Mouse (Mus musculus) forebrain, embryonic 12.5 days (tissue): Measurements from ENCODE around the gene Zbtb45. TPM values are rescaled to one million over a fixed set of nuclear protein-coding genes. Genes with fewer than 3 reads are reported as not detected.

Experiments used
- ATAC-seq: fragments of 200-750 bp; cut with Nextera tagmentation; 2 replicates; pipeline ENCODE4 v1.8.0; 2017; ENCODE audit warnings: moderate TSS enrichment; ENCODE audit not compliant: low FRiP score
- H3K27ac ChIP-seq: fragments of 300-500 bp; sonication (generic); 2 replicates; pipeline ENCODE4 v1.5.1; 2016; ENCODE audit warnings: mild to moderate bottlenecking
- H3K27me3 ChIP-seq: fragments of 300-500 bp; sonication (generic); 2 replicates; pipeline ENCODE4 v1.6.1; 2016; ENCODE audit warnings: mild to moderate bottlenecking
- H3K36me3 ChIP-seq: fragments of 300-500 bp; sonication (generic); replicated peaks from 2 replicates; pipeline ENCODE4 v1.6.1; 2016; ENCODE audit warnings: mild to moderate bottlenecking
- H3K4me1 ChIP-seq: fragments of 300-500 bp; sonication (generic); 2 replicates; pipeline ENCODE4 v1.6.1; 2016
- H3K4me2 ChIP-seq: fragments of 300-500 bp; sonication (generic); 2 replicates; pipeline ENCODE4 v1.6.1; 2016; ENCODE audit warnings: mild to moderate bottlenecking, moderate library complexity
- H3K4me3 ChIP-seq: fragments of 300-500 bp; sonication (generic); replicated peaks from 2 replicates; pipeline ENCODE4 v1.5.1; 2016; ENCODE audit warnings: mild to moderate bottlenecking
- H3K9ac ChIP-seq: fragments of 300-500 bp; sonication (generic); 2 replicates; pipeline ENCODE4 v1.6.1; 2016; ENCODE audit warnings: mild to moderate bottlenecking
- H3K9me3 ChIP-seq: fragments of 300-500 bp; sonication (generic); 2 replicates; pipeline ENCODE4 v1.6.1; 2016
- WGBS: fragments of 180-500 bp; shearing (Covaris S2); methylation state at CpG from one replicate; pipeline ENCODE4 v1.1.7; 2016; 5-methylcytosine and 5-hydroxymethylcytosine counted together
- polyA plus RNA-seq: library from polyadenylated mRNA; unstranded; fragments of >200 nt; fragmentation: Nextera tagmentation; extraction: Ambion mirVana; gene quantifications from 2 replicates; pipeline ENCODE4 v1.2.1, GENCODE M21; 2016

Gene Zbtb45
- polyA plus RNA-seq, 1 experiment from 2014 or later: 34.9 TPM

- 0 out of 2 replicates have a peak overlapping the region, but pooled peaks have one; percentile 36 for H3K27ac ChIP-seq
- peaks cover 13% of the 10 kb centered on the region for H3K27me3 ChIP-seq
- peak overlapping the region; percentile 54; the same call in 1 of the 2 replicates for H3K9ac ChIP-seq
- H3K36me3 ChIP-seq: peaks cover 33% of the 10 kb centered on the region
- WGBS: 45% methylated on average over 57 of the region's 57 CpGs
- H3K4me1 ChIP-seq: peaks cover 28% of the 10 kb centered on the region
- no peak for ATAC-seq
- H3K9me3 ChIP-seq: no peaks in the 10 kb centered on the region
- H3K4me2 ChIP-seq: peak overlapping the region; percentile 25; the same call in 1 of the 2 replicates
- H3K4me3 ChIP-seq: peak overlapping the region; percentile 13
These were observed 2.3 kb downstream of the Zbtb45 start for GRCm38 (mm10) chr7:13007341-13008092.

- no peak for ATAC-seq
- Histone ChIP-seq H3K4me1 (peaks cover 28% of the 10 kb centered on the region), H3K36me3 (peaks cover 33% of the 10 kb centered on the region), H3K27ac (no peak overlapping the region), H3K9ac (no peak overlapping the region), H3K4me3 (no peak overlapping the region), H3K9me3 (no peaks in the 10 kb centered on the region), H3K27me3 (peaks cover 13% of the 10 kb centered on the region), H3K4me2 (no peak overlapping the region)
- 90% methylated on average over 10 of the region's 10 CpGs for WGBS
These were observed 3.3 kb downstream of the Zbtb45 start for GRCm38 (mm10) chr7:13006531-13006930.

GRCm38 (mm10) chr7:13006011-13006410 lies 3.8 kb downstream of the Zbtb45 start:
- no peaks in the 10 kb centered on the region for H3K9me3 ChIP-seq
- WGBS: 91% methylated on average over 17 of the region's 17 CpGs
- ATAC-seq: no peak

GRCm38 (mm10) chr7:13003380-13003779 lies 6.5 kb downstream of the Zbtb45 start:
- H3K9ac ChIP-seq: no peak overlapping the region
- H3K9me3 ChIP-seq: no peaks in the 10 kb centered on the region
- peaks cover 33% of the 10 kb centered on the region for H3K36me3 ChIP-seq
- H3K4me3 ChIP-seq: no peak overlapping the region
- H3K27me3 ChIP-seq: peaks cover 13% of the 10 kb centered on the region
- no peak overlapping the region for H3K4me2 ChIP-seq
- 79% methylated on average over 5 of the region's 5 CpGs for WGBS
- peaks cover 15% of the 10 kb centered on the region for H3K4me1 ChIP-seq
- ATAC-seq: no peak
- no peak overlapping the region for H3K27ac ChIP-seq

More at GRCm38 (mm10) chr7:13006011-13006410, 3.8 kb downstream of the Zbtb45 start:
- H3K4me2 ChIP-seq: no peak overlapping the region
- H3K27ac ChIP-seq: no peak overlapping the region
- peaks cover 28% of the 10 kb centered on the region for H3K4me1 ChIP-seq
- H3K27me3 ChIP-seq: peaks cover 13% of the 10 kb centered on the region
- no peak overlapping the region for H3K9ac ChIP-seq
- peaks cover 33% of the 10 kb centered on the region for H3K36me3 ChIP-seq
- H3K4me3 ChIP-seq: no peak overlapping the region

GRCm38 (mm10) chr7:13001584-13001983 lies 8.2 kb downstream of the Zbtb45 start:
- Histone ChIP-seq H3K27ac (no peak overlapping the region), H3K4me1 (no peaks in the 10 kb centered on the region), H3K27me3 (no peaks in the 10 kb centered on the region), H3K9ac (no peak overlapping the region), H3K9me3 (no peaks in the 10 kb centered on the region), H3K4me2 (no peak overlapping the region), H3K36me3 (peaks cover 19% of the 10 kb centered on the region), H3K4me3 (no peak overlapping the region)
- WGBS: 90% methylated on average over 1 of the region's 1 CpGs
- ATAC-seq: no peak

GRCm38 (mm10) chr7:12998851-12999250 lies 11.0 kb downstream of the Zbtb45 start, which contains the start of gene Trim28:
Gene Trim28, plus strand, starts transcription at chr7:12999114.
- Histone ChIP-seq H3K9me3 (no peaks in the 10 kb centered on the region), H3K36me3 (no peaks in the 10 kb centered on the region; the same call in 1 of the 2 replicates), H3K4me1 (no peaks in the 10 kb centered on the region), H3K4me3 (no peak within 1 kb of the TSS), H3K9ac (no peak within 1 kb of the TSS), H3K27me3 (0 out of 2 replicates have a peak, but pooled peaks cover 4% of the 10 kb centered on the region), H3K27ac (no peak within 1 kb of the TSS), H3K4me2 (no peak within 1 kb of the TSS)
- ATAC-seq: no peak
- WGBS: 72% methylated on average over 3 of the region's 3 CpGs

GRCm38 (mm10) chr7:12998053-12998452 lies 11.8 kb downstream of the Zbtb45 start, which contains the start of gene Slc27a5:
Gene Slc27a5, minus strand, starts transcription at chr7:12998192.
- no peaks in the 10 kb centered on the region for H3K9me3 ChIP-seq
- 0 out of 2 replicates have a peak, but pooled peaks cover 4% of the 10 kb centered on the region for H3K27me3 ChIP-seq
- WGBS: 76% methylated on average over 5 of the region's 5 CpGs
- no peak within 1 kb of the TSS for H3K27ac ChIP-seq
- no peaks in the 10 kb centered on the region for H3K4me1 ChIP-seq
- no peak for ATAC-seq
- no peak within 1 kb of the TSS for H3K9ac ChIP-seq
- H3K4me2 ChIP-seq: no peak within 1 kb of the TSS
- H3K36me3 ChIP-seq: no peaks in the 10 kb centered on the region; the same call in 1 of the 2 replicates
- no peak within 1 kb of the TSS for H3K4me3 ChIP-seq

- Histone ChIP-seq H3K9me3 (no peaks in the 10 kb centered on the region), H3K27ac (no peak overlapping the region), H3K4me3 (no peak overlapping the region), H3K27me3 (0 out of 2 replicates have a peak, but pooled peaks cover 4% of the 10 kb centered on the region), H3K9ac (no peak overlapping the region), H3K4me1 (no peaks in the 10 kb centered on the region), H3K4me2 (no peak overlapping the region), H3K36me3 (no peaks in the 10 kb centered on the region)
- WGBS: 70% methylated on average over 5 of the region's 5 CpGs
- no peak for ATAC-seq
These were observed 12.6 kb downstream of the Zbtb45 start for GRCm38 (mm10) chr7:12997230-12997629.

- Histone ChIP-seq H3K27ac (no peak overlapping the region), H3K27me3 (0 out of 2 replicates have a peak, but pooled peaks cover 4% of the 10 kb centered on the region), H3K9me3 (no peaks in the 10 kb centered on the region), H3K36me3 (no peaks in the 10 kb centered on the region), H3K4me3 (no peak overlapping the region), H3K4me2 (no peak overlapping the region), H3K4me1 (no peaks in the 10 kb centered on the region), H3K9ac (no peak overlapping the region)
- ATAC-seq: no peak
These were observed 14.0 kb downstream of the Zbtb45 start for GRCm38 (mm10) chr7:12995862-12996261.

- no peak overlapping the region for H3K9ac ChIP-seq
- H3K9me3 ChIP-seq: no peaks in the 10 kb centered on the region
- no peaks in the 10 kb centered on the region for H3K4me1 ChIP-seq
- no peak overlapping the region for H3K27ac ChIP-seq
- ATAC-seq: no peak
- H3K4me2 ChIP-seq: no peak overlapping the region
- H3K4me3 ChIP-seq: no peak overlapping the region
- H3K27me3 ChIP-seq: 0 out of 2 replicates have a peak, but pooled peaks cover 4% of the 10 kb centered on the region
- H3K36me3 ChIP-seq: no peaks in the 10 kb centered on the region
- 92% methylated on average over 10 of the region's 10 CpGs for WGBS
These were observed 16.7 kb downstream of the Zbtb45 start for GRCm38 (mm10) chr7:12993148-12993547.

- H3K36me3 ChIP-seq: no peaks in the 10 kb centered on the region
- H3K4me2 ChIP-seq: no peak overlapping the region
- ATAC-seq: no peak
- 11% methylated on average over 3 of the region's 3 CpGs for WGBS
- no peak overlapping the region for H3K4me3 ChIP-seq
- no peaks in the 10 kb centered on the region for H3K9me3 ChIP-seq
- no peak overlapping the region for H3K9ac ChIP-seq
- H3K4me1 ChIP-seq: no peaks in the 10 kb centered on the region
- H3K27ac ChIP-seq: no peak overlapping the region
- H3K27me3 ChIP-seq: 0 out of 2 replicates have a peak, but pooled peaks cover 4% of the 10 kb centered on the region
These were observed 17.6 kb downstream of the Zbtb45 start for GRCm38 (mm10) chr7:12992222-12992621.

- Histone ChIP-seq H3K4me1 (no peaks in the 10 kb centered on the region), H3K9ac (no peak overlapping the region), H3K9me3 (no peaks in the 10 kb centered on the region), H3K36me3 (0 out of 2 replicates have a peak, but pooled peaks cover under 1% of the 10 kb centered on the region), H3K27me3 (no peaks in the 10 kb centered on the region), H3K4me2 (no peak overlapping the region), H3K27ac (no peak overlapping the region), H3K4me3 (no peak overlapping the region)
- WGBS: 87% methylated on average over 8 of the region's 8 CpGs
- ATAC-seq: no peak
These were observed 22.2 kb downstream of the Zbtb45 start for GRCm38 (mm10) chr7:12987409-12988189.
